Mouse (Mus musculus) ES-E14 (cell line): ENCODE measurements around the gene Fgf14.

Experiments used
- CHD2 ChIP-seq: IDR thresholded peaks from 2 replicates; pipeline ENCODE4 v1.6.1; 2014; ENCODE audit warnings: mild to moderate bottlenecking, low read depth, low read length, inconsistent platforms
- HCFC1 ChIP-seq: IDR thresholded peaks from 2 replicates; pipeline ENCODE4 v1.6.1; 2012; ENCODE audit warnings: low read length, inconsistent platforms, borderline replicate concordance; ENCODE audit not compliant: insufficient read depth
- MAFK ChIP-seq: IDR thresholded peaks from 2 replicates; pipeline ENCODE4 v1.6.1; 2014; ENCODE audit warnings: mild to moderate bottlenecking, low read depth, low read length, inconsistent platforms; ENCODE audit not compliant: insufficient read depth
- ZNF384 ChIP-seq: IDR thresholded peaks from 2 replicates; pipeline ENCODE4 v1.6.1; 2012; ENCODE audit warnings: low read depth, low read length, inconsistent platforms

DNA sequence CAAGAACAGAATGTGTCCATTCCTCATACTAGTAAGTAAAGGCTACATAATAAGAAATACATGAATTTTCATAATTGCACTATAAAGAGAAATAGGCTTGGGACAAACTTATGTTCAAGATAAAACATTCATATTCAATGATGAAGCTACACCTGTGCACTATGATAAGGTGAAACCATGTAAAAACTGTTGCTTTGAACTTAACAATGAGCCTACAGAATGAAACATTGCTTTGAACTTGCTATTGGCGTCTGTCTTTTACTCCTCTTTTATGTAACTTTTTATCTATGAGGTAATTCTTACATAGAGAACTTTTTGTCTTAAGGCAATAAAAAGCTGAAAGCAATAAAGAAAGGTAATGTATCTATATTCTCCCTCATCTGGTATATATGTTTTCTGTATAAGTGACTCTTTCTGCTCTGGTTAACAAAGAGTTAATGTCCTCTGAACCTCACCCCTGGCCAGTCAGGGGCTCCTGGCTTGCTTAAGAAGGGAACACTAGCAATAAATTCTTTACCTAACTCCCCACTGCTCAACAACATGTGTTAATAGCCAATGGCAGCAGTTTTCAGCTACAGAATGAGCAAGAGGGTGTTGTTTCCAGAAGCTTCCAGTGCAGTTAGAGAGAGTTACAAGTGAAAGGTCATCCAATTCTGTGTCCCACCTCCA lies 569.6 kb downstream of the Fgf14 start:
- TF ChIP-seq HCFC1 (no peak), ZNF384 (no peak), MAFK (no peak), CHD2 (no peak)
